19 mouse cellular contexts compared by ENCODE assay signal in genomic region chr4:137449715-137450114, GRCm38 (mm10). TPM values are rescaled to one million over a fixed set of nuclear protein-coding genes. Genes with fewer than 3 reads are reported as not detected.
DNase-seq lines count a peak whose midpoint lies in the region; ATAC-seq and TF ChIP-seq lines count a peak whose summit lies in the region.
"Had no signal": no experiment of that assay in that cellular context is flagged by ENCODE, and none has a peak within 500 bp of the region (broad histone marks: within the 10 kb centered on the region; RNA-seq: fewer than 3 reads in every experiment).

No protein-coding gene starts in this region.

- 78% methylated on average over 10 of the region's 10 CpGs for WGBS in embryonic facial prominence, embryonic 15.5 days
- 85% methylated on average over 10 of the region's 10 CpGs for WGBS in embryonic facial prominence, embryonic 10.5 days
- WGBS in limb, embryonic 10.5 days, result 87% methylated on average over 10 of the region's 10 CpGs
- WGBS in thymus, adult 2 months, result 92% methylated on average over 10 of the region's 10 CpGs

- H3K4me1 ChIP-seq in embryonic facial prominence, embryonic 15.5 days, result peaks cover 23% of the 10 kb centered on the region
- H3K4me1 ChIP-seq in embryonic facial prominence, embryonic 10.5 days, result peaks cover 21% of the 10 kb centered on the region
- H3K4me1 ChIP-seq in ES-E14 (ENCODE audit: control insufficient read depth in 2 of 2, insufficient read depth in 2 of 2, low read length in 2 of 2, poor library complexity in 1 of 2), result peaks cover 7 to 40% of the 10 kb centered on the region in 2 experiments; a peak in 3 of 4 replicates
- 0 out of 2 replicates have a peak, but pooled peaks cover 9% of the 10 kb centered on the region for H3K4me1 ChIP-seq in limb, embryonic 10.5 days
- H3K4me1 ChIP-seq in thymus, adult 2 months (replicated peaks; ENCODE audit: control insufficient read depth, insufficient read depth, low read length), result no peaks in the 10 kb centered on the region

- H3K4me2 ChIP-seq in embryonic facial prominence, embryonic 15.5 days (replicated peaks), result no peak overlapping the region
- H3K4me2 ChIP-seq: embryonic facial prominence, embryonic 13.5 days had no signal

- no peak for ATAC-seq in embryonic facial prominence, embryonic 15.5 days (ENCODE audit: insufficient number of reproducible peaks, low FRiP score, low TSS enrichment, low read depth)
- ATAC-seq: activated CD4-positive, CD25-positive, alpha-beta regulatory T cell, adult 4 months; forebrain, postnatal 0 days; intestine, postnatal 0 days; liver, postnatal 0 days had no signal

- H3K27me3 ChIP-seq in embryonic facial prominence, embryonic 15.5 days, result no peaks in the 10 kb centered on the region
- H3K27me3 ChIP-seq in embryonic facial prominence, embryonic 10.5 days (replicated peaks; ENCODE audit: low read depth, poor library complexity, severe bottlenecking), result no peaks in the 10 kb centered on the region
- no peaks in the 10 kb centered on the region for H3K27me3 ChIP-seq in limb, embryonic 10.5 days (ENCODE audit: low read depth, poor library complexity, severe bottlenecking)
- H3K27me3 ChIP-seq in thymus, adult 2 months (ENCODE audit: control insufficient read depth, insufficient read depth, low read length), result no peaks in the 10 kb centered on the region
- H3K27me3 ChIP-seq: embryonic facial prominence, embryonic 13.5 days had no signal

- TF ChIP-seq POLR2A in thymus, adult 2 months (IDR thresholded peaks at IDR 0.05; ENCODE audit: control insufficient read depth, extremely low read depth, insufficient read depth, low read length, poor library complexity), result no peak

- no peak for TF ChIP-seq CTCF in layer of hippocampus, adult 2 months (conservative IDR thresholded peaks at IDR 0.05)
- no peak for TF ChIP-seq CTCF in thymus, adult 2 months (IDR thresholded peaks at IDR 0.05; ENCODE audit: borderline replicate concordance, control insufficient read depth, extremely low read depth, insufficient read depth, low read length, poor library complexity)

- no peaks in the 10 kb centered on the region for H3K36me3 ChIP-seq in embryonic facial prominence, embryonic 15.5 days
- no peaks in the 10 kb centered on the region for H3K36me3 ChIP-seq in embryonic facial prominence, embryonic 10.5 days (replicated peaks)
- H3K36me3 ChIP-seq in ES-E14 (ENCODE audit: control insufficient read depth, insufficient read depth, low read length, poor library complexity, severe bottlenecking), result no peaks in the 10 kb centered on the region
- H3K36me3 ChIP-seq in limb, embryonic 10.5 days, result no peaks in the 10 kb centered on the region
- H3K36me3 ChIP-seq in thymus, adult 2 months (ENCODE audit: control insufficient read depth, insufficient read depth, low read length), result no peaks in the 10 kb centered on the region
- H3K36me3 ChIP-seq: embryonic facial prominence, embryonic 13.5 days had no signal

- H3K9ac ChIP-seq in embryonic facial prominence, embryonic 15.5 days, result no peak overlapping the region
- H3K9ac ChIP-seq in ES-E14 (ENCODE audit: insufficient read depth, low read depth, low read length, poor library complexity, severe bottlenecking), result no peak overlapping the region
- H3K9ac ChIP-seq: embryonic facial prominence, embryonic 13.5 days; forebrain, postnatal 0 days; liver, postnatal 0 days had no signal

- H3K9me3 ChIP-seq in embryonic facial prominence, embryonic 15.5 days (replicated peaks), result no peaks in the 10 kb centered on the region
- H3K9me3 ChIP-seq in embryonic facial prominence, embryonic 10.5 days, result no peaks in the 10 kb centered on the region
- H3K9me3 ChIP-seq in ES-E14 (ENCODE audit: control insufficient read depth, insufficient read depth, low read depth, low read length), result no peaks in the 10 kb centered on the region
- no peaks in the 10 kb centered on the region for H3K9me3 ChIP-seq in limb, embryonic 10.5 days (replicated peaks)
- H3K9me3 ChIP-seq: embryonic facial prominence, embryonic 13.5 days had no signal

- intact Hi-C loops in gastrocnemius, postnatal 36 days (cut with DNase I), result no loop called here

- 0 out of 2 replicates have a peak overlapping the region, but pooled peaks have one; percentile 68 for H3K27ac ChIP-seq in embryonic facial prominence, embryonic 15.5 days (replicated peaks)
- no peak overlapping the region; the same call in 1 of the 2 replicates for H3K27ac ChIP-seq in embryonic facial prominence, embryonic 10.5 days (replicated peaks)
- H3K27ac ChIP-seq in ES-E14 (ENCODE audit: insufficient read depth, low read depth, low read length, poor library complexity, severe bottlenecking), result peak overlapping the region; percentile 58
- H3K27ac ChIP-seq in limb, embryonic 10.5 days, result peak overlapping the region; percentile 19
- H3K27ac ChIP-seq in layer of hippocampus, adult 2 months, result no peak overlapping the region
- no peak overlapping the region for H3K27ac ChIP-seq in thymus, adult 2 months (ENCODE audit: control insufficient read depth, insufficient read depth, low read length)
- H3K27ac ChIP-seq: embryonic facial prominence, embryonic 13.5 days had no signal

- no peak for DNase-seq in embryonic facial prominence, embryonic 10.5 days (ENCODE audit: low spot score)
- no peak for DNase-seq in ES-E14 (ENCODE audit: low read depth, low spot score)
- peak; percentile 41 to 50 for DNase-seq in gastrocnemius, postnatal 36 days
- DNase-seq in limb, embryonic 10.5 days (ENCODE audit: low spot score), result no peak
- DNase-seq in urinary bladder, postnatal 10 days (ENCODE audit: low spot score), result no peak
- no peak for DNase-seq in layer of hippocampus, adult 2 months (ENCODE audit: low spot score in 2 of 2)
- DNase-seq in thymus, adult 2 months, result no peak
- DNase-seq: B cell, adult 2 months; forebrain, postnatal 0 days; left cerebral cortex, postnatal 4 days; liver, postnatal 0 days; lung, postnatal 4 days had no signal

- no peak overlapping the region for H3K4me3 ChIP-seq in embryonic facial prominence, embryonic 15.5 days (replicated peaks)
- no peak overlapping the region for H3K4me3 ChIP-seq in embryonic facial prominence, embryonic 10.5 days
- H3K4me3 ChIP-seq in ES-E14 (ENCODE audit: insufficient read depth in 1 of 2, low read depth in 1 of 2, low read length in 2 of 2, poor library complexity in 1 of 2, severe bottlenecking in 1 of 2), result no peak overlapping the region; a peak in 1 of 4 replicates
- no peak overlapping the region for H3K4me3 ChIP-seq in limb, embryonic 10.5 days
- no peak overlapping the region for H3K4me3 ChIP-seq in layer of hippocampus, adult 2 months
- no peak overlapping the region for H3K4me3 ChIP-seq in thymus, adult 2 months (ENCODE audit: control insufficient read depth, insufficient read depth, low read length)
- H3K4me3 ChIP-seq: embryonic facial prominence, embryonic 13.5 days had no signal

- in situ Hi-C loops in ES-E14 (cut with MboI; ENCODE audit: low sequenced_read_pairs in 2 of 2, unreplicated experiment in 2 of 2), result no loop called here

TF ChIP-seq in ES-E14, 5 proteins besides CTCF, POLR2A, EP300 and RAD21:
- TF ChIP-seq HCFC1 (IDR thresholded peaks at IDR 0.05; ENCODE audit: borderline replicate concordance, insufficient read depth, low read length), result no peak
- TF ChIP-seq ZC3H11A (IDR thresholded peaks at IDR 0.05; ENCODE audit: borderline replicate concordance, low read depth, low read length), result no peak
- TF ChIP-seq CHD2 (IDR thresholded peaks at IDR 0.05; ENCODE audit: low read depth, low read length), result no peak
- TF ChIP-seq MAFK (IDR thresholded peaks at IDR 0.05; ENCODE audit: insufficient read depth, low read depth, low read length), result no peak
- TF ChIP-seq ZNF384 (IDR thresholded peaks at IDR 0.05; ENCODE audit: low read depth, low read length), result no peak

RNA-seq across cellular contexts. Expression of gene 1700013G24Rik, which starts 3.4 kb away (rescaled TPM):
- not detected in 2 replicates for polyA plus RNA-seq in embryonic facial prominence, embryonic 15.5 days (2015; fragmentation: Nextera tagmentation; extraction: Ambion mirVana)
- not detected in 2 replicates for polyA plus RNA-seq in embryonic facial prominence, embryonic 10.5 days (2016; fragmentation: Nextera tagmentation; extraction: Ambion mirVana)
- total RNA-seq in ES-E14 (2012; rRNA removed), result not detected in 2 replicates
- total RNA-seq in gastrocnemius, postnatal 36 days (2021), result not detected
- not detected in 2 replicates for polyA plus RNA-seq in limb, embryonic 10.5 days (2016; fragmentation: Nextera tagmentation; extraction: Ambion mirVana)
- total RNA-seq in layer of hippocampus, adult 2 months (2021), result not detected
- polyA plus RNA-seq in thymus, adult 2 months (2012; rRNA removed), result 0.22 TPM in 1 of 2 replicates, not detected in the other
- total RNA-seq: forebrain, postnatal 0 days; layer of hippocampus, adult 18-20 months; left cerebral cortex, postnatal 4 days; neutrophil, adult 5-6 weeks had no signal
- polyA plus RNA-seq: activated CD4-positive, CD25-positive, alpha-beta regulatory T cell, adult 4 months; embryonic facial prominence, embryonic 13.5 days; forebrain, postnatal 0 days; hindbrain, embryonic 11.5 days; intestine, postnatal 0 days; liver, postnatal 0 days had no signal

RNA-seq across cellular contexts. Expression of gene Hspg2, which starts 18.9 kb away (rescaled TPM):
- 48.5 and 49.1 TPM in 2 replicates for polyA plus RNA-seq in embryonic facial prominence, embryonic 15.5 days (2015; fragmentation: Nextera tagmentation; extraction: Ambion mirVana)
- polyA plus RNA-seq in embryonic facial prominence, embryonic 10.5 days (2016; fragmentation: Nextera tagmentation; extraction: Ambion mirVana), result 17.4 and 19.6 TPM in 2 replicates
- total RNA-seq in ES-E14 (2012; rRNA removed), result 226 and 278 TPM in 2 replicates
- total RNA-seq in gastrocnemius, postnatal 36 days (2021), result 10 to 100 TPM; 84.4 to 94.7 TPM
- 20.8 and 23.3 TPM in 2 replicates for polyA plus RNA-seq in limb, embryonic 10.5 days (2016; fragmentation: Nextera tagmentation; extraction: Ambion mirVana)
- 1 to 10 TPM; 4.0 to 5.2 TPM for total RNA-seq in layer of hippocampus, adult 2 months (2021)
- polyA plus RNA-seq in thymus, adult 2 months (2012; rRNA removed), result 21.6 and 25.6 TPM in 2 replicates
- polyA plus RNA-seq: activated CD4-positive, CD25-positive, alpha-beta regulatory T cell, adult 4 months had no signal

RNA-seq across cellular contexts. Expression of gene Cela3b, which starts 19.4 kb away (rescaled TPM):
- not detected in 2 replicates for polyA plus RNA-seq in embryonic facial prominence, embryonic 15.5 days (2015; fragmentation: Nextera tagmentation; extraction: Ambion mirVana)
- polyA plus RNA-seq in embryonic facial prominence, embryonic 10.5 days (2016; fragmentation: Nextera tagmentation; extraction: Ambion mirVana), result not detected in 2 replicates
- not detected in 2 replicates for total RNA-seq in ES-E14 (2012; rRNA removed)
- total RNA-seq in gastrocnemius, postnatal 36 days (2021), result not detected
- polyA plus RNA-seq in limb, embryonic 10.5 days (2016; fragmentation: Nextera tagmentation; extraction: Ambion mirVana), result not detected in 2 replicates
- not detected for total RNA-seq in layer of hippocampus, adult 2 months (2021)
- polyA plus RNA-seq in thymus, adult 2 months (2012; rRNA removed), result 1.1 and 1.4 TPM in 2 replicates
- total RNA-seq: forebrain, postnatal 0 days; layer of hippocampus, adult 18-20 months; left cerebral cortex, postnatal 4 days; neutrophil, adult 5-6 weeks had no signal
- polyA plus RNA-seq: activated CD4-positive, CD25-positive, alpha-beta regulatory T cell, adult 4 months; embryonic facial prominence, embryonic 13.5 days; forebrain, postnatal 0 days; hindbrain, embryonic 11.5 days had no signal

RNA-seq across cellular contexts. Expression of gene Cela3a, which starts 40.1 kb away (rescaled TPM):
- not detected in 2 replicates for polyA plus RNA-seq in embryonic facial prominence, embryonic 15.5 days (2015; fragmentation: Nextera tagmentation; extraction: Ambion mirVana)
- not detected in 2 replicates for polyA plus RNA-seq in embryonic facial prominence, embryonic 10.5 days (2016; fragmentation: Nextera tagmentation; extraction: Ambion mirVana)
- total RNA-seq in ES-E14 (2012; rRNA removed), result not detected in 2 replicates
- total RNA-seq in gastrocnemius, postnatal 36 days (2021), result not detected
- polyA plus RNA-seq in limb, embryonic 10.5 days (2016; fragmentation: Nextera tagmentation; extraction: Ambion mirVana), result not detected in 2 replicates
- not detected for total RNA-seq in layer of hippocampus, adult 2 months (2021)
- polyA plus RNA-seq in thymus, adult 2 months (2012; rRNA removed), result not detected in 2 replicates
- total RNA-seq: forebrain, postnatal 0 days; layer of hippocampus, adult 18-20 months; left cerebral cortex, postnatal 4 days; neutrophil, adult 5-6 weeks had no signal
- polyA plus RNA-seq: activated CD4-positive, CD25-positive, alpha-beta regulatory T cell, adult 4 months; embryonic facial prominence, embryonic 13.5 days; forebrain, postnatal 0 days; hindbrain, embryonic 11.5 days; intestine, postnatal 0 days; liver, postnatal 0 days had no signal

Comparison
In these comparisons a context has a peak if more than half of its experiments do, and no peak if none do; other contexts are left out.
1. H3K27ac ChIP-seq: peak in embryonic facial prominence, embryonic 15.5 days (single experiment), ES-E14 (single experiment) and limb, embryonic 10.5 days (single experiment); none in embryonic facial prominence, embryonic 10.5 days (single experiment), layer of hippocampus, adult 2 months (single experiment) and thymus, adult 2 months (single experiment).
2. DNase-seq: peak in gastrocnemius, postnatal 36 days (2 of 2); none in embryonic facial prominence, embryonic 10.5 days (single experiment), ES-E14 (single experiment), limb, embryonic 10.5 days (single experiment), urinary bladder, postnatal 10 days (single experiment), layer of hippocampus, adult 2 months (0 of 2) and thymus, adult 2 months (single experiment).